Mouse (Mus musculus) thymus, adult 2 months (tissue): Measurements from ENCODE around the gene Zscan18.

Experiments
- CTCF ChIP-seq: fragments of 200-500 bp; IDR thresholded peaks from 2 replicates; pipeline ENCODE4 v1.5.1; 2012; ENCODE audit warnings: mild to moderate bottlenecking, control low read depth, low read length, moderate library complexity, borderline replicate concordance; ENCODE audit not compliant: control insufficient read depth, poor library complexity, insufficient read depth; ENCODE audit errors: extremely low read depth
- POLR2A ChIP-seq: fragments of 200-500 bp; IDR thresholded peaks from 2 replicates; pipeline ENCODE4 v1.6.1; 2012; ENCODE audit warnings: mild to moderate bottlenecking, low read length, control low read depth, moderate library complexity; ENCODE audit not compliant: control insufficient read depth, poor library complexity, insufficient read depth; ENCODE audit errors: extremely low read depth

DNA sequence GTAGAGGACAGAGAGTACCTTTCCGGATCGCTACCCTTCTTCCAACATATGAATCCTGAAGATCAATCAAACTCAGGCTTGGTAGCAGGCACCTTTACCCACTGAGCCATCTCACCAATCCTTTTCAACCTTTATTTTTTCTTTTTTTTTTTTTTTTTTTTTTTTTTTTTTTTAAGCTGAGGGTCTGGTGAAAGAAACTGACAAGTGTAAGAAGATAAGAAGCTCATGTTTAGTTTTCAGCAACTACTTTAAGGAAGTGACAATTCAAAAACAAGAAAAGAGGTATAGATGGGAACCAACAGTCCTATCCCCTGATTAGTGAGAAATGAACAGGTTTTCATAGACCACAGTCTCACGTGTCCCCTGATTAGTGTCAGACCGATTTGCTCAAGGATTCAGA lies 32.3 kb upstream of the Zscan18 start:
- TF ChIP-seq CTCF (no peak), POLR2A (no peak)
